Mouse (Mus musculus) spleen, adult 12 weeks (tissue): Measurements from ENCODE around the gene Ankrd36.
A peak's percentile ranks its signal among the peaks of the same experiment; 100 is the strongest.

ENCODE experiments used
- DNase-seq: peaks from one replicate; pipeline ENCODE4 v3.0.0; 2022; ENCODE audit warnings: low spot score

Ankrd36 gene

DNA sequence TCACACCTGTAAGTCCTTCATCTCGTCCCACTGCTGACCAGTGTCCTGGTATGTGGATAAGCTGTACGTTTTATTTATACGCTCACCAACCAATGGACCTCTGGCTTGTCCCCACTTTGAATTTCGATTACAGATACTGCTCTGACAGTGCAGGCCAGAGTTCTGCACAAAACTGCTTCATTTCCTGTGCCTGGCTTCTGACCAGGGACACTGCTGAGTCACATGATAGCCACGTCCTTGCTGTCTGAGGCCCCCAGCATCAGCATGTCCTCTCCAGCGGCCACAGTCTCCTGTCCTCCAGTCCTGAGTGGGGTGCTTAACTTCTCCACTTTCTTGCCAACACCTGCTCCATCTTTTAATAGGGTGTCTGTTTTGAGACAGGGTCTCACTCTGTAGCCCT is 113.1 kb downstream of the Ankrd36 start:
- DNase-seq, result no peak

DNA sequence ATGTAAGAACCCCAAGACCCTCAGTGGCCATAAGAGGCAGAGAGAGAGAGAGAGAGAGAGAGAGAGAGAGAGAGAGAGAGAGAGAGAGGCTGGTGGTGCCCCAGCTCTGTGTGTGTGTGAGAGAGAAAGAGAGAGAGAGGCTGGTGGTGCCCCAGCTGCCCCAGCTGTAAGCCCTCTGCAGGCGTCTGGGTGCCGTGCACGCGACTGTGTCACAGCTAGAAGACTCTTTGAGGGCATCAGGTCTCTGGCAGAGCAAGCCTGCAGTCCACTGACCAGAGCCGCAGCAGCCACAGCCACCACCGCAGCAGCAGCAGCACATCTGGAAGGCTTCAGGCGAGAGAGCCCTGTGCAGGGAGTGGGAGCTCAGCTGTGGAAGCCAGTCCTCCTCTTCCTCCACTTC is 114.8 kb downstream of the Ankrd36 start:
- no peak for DNase-seq

DNA sequence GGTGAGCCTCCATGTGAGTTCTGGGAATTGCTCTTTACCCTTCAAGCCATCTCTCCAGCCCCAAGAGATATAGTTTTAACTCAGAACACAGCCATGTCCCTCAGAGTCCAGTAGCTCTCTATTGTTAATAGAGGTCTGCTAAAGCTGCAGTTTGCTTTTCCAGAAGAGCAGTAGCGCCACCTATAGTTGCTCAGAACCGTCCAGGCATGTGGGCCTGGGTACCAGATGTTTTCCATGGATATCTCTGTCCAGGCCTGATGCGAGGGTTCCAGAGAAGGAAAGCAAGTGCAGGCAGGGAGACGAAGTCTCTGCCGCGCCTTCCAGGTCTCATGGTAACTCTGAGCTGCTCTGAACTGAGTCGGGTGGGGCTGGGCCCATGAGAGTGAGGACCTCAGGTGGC is 122.3 kb downstream of the Ankrd36 start:
- no peak for DNase-seq

DNA sequence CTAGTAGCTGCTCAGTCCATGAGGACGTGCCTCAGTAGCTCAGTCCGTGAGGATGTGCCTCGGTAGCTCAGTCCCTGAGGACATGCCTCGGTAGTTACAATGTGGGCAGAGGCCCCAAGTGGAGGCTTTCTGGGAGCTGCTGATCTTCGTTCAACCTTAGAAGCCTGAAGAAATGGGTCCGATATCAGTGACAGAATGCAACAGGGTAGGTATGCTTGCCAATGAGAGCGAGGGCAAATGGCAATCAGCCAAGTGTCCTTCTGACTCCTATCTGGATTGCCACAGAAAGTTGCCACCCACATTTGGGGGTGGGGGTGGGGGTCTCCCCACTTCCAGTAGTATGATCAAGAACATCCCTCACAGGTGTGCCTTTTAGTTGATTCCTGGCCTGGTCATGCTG is 131.3 kb downstream of the Ankrd36 start:
- DNase-seq, result no peak

DNA sequence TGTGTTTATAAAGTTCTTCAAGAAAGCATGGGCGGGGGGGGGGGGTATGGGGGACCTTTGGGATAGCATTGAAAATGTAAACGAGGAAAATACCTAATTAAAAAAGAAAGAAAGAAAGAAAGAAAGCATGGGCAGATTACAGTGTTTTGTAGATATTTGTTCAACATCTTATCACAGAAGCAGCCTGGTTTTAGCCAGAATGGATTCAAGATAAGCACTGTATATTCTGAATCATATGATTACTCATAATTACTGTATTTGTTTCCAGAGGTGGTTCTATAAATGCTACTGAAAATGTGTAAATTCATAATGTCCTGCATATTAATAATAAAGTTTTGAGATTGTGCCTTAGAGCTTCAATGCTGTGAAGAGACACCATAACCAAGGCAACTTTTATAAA is 131.8 kb downstream of the Ankrd36 start:
- no peak for DNase-seq

DNA sequence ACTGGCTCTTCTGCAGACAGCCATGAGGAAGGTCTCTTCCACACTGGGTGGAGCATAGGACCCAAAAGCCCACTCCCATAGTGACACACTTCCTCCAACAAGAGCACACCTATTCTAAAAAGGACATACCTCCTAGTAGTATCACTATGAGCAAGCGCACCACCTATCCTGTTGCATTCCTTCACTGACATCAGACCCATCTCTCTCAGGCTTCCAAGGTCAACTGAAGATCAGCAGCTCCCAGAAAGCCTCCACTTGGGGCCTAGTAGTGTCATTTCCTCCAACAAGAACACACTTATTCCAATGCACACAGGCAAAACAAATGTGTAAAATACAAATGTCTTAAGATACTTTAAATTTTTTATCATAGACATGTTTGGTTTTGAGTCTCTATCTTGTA is 132.3 kb downstream of the Ankrd36 start:
- DNase-seq, result no peak

DNA sequence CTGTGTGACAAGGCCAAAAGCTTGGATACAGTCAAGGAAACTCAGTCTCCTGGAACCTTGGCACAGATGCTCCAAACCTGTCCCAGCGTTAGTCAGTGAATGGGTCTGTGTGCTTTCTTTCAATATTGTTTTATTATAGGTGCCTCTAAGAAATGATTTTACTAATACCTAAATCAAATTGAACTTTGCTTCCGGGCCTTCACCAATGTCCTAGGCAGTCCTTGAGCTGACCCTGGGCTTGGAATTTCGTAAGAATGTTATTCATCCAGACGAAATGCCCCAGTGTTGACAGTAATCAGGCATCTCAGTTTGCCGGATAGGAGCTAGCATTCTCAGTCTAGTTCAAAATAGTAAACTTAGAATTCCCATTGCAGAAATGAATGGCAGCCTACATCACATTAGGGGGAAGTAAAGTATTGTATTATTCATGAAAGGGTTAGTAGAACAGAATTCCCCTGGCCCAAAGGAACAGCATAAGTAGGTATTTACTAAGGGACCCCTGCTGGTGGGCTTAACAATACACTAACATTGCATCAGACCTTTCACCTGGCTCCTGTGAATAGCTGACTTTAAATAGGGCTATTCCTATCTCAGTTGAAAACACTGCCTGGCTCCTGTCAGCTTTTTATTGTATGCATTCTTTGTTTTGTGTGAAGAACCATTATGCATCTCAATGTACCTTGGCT is 132.9 kb downstream of the Ankrd36 start:
- DNase-seq, result no peak

DNA sequence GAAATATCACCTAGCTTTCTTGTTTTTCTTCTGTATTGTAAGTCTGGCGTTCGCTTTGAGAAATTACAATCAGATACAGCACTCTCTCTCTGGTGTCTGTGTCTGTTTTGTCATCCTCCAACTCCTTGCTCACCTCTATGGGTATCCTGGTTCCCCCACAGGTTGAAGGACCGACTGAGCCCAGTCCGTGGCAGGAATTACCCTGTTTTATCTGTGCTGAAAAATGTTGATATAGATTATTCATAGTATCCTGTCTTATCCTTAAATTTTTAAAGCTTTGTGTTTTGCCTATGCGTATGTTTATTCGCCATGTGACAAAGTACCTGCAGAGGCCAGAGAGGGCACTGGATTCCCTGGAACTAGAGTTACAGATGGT is 133.5 kb downstream of the Ankrd36 start:
- DNase-seq, result no peak

DNA sequence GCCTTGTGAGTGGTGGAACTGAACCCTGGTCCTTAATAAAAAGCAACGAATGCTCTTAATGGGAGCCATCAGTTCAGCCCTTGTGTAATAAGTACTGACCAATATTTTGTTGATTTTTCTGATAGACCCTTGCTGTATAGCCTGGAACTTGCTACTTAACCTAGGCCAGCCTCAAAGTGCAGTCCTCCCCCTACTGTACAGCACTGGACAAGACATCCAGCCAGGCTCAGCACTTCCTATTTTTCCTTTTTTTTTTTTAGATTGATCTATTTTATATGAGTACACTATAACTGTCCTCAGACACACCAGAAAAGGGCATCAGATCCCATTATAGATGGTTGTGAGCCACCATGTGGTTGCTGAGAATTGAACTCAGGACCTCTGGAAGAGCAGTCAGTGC is 133.9 kb downstream of the Ankrd36 start:
- DNase-seq, result no peak

DNA sequence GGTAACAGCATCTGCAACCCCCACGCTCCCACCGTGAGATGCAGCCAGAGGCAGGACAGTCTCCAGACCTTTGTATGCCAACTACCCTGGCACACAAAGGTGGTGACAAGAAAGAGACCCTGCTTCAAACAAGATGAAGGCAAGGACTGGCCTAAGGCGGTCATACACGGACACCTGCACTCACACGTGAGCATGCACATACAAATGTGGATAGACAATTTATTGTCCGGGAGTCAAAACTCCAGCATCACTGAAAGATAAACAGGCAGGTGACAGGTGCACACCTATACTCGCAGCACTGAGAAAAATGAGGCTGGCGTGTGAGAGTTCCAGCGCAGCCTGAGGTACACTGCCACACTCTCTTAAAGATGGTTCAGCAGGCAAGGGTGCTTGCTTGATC is 136.5 kb downstream of the Ankrd36 start:
- no peak for DNase-seq

DNA sequence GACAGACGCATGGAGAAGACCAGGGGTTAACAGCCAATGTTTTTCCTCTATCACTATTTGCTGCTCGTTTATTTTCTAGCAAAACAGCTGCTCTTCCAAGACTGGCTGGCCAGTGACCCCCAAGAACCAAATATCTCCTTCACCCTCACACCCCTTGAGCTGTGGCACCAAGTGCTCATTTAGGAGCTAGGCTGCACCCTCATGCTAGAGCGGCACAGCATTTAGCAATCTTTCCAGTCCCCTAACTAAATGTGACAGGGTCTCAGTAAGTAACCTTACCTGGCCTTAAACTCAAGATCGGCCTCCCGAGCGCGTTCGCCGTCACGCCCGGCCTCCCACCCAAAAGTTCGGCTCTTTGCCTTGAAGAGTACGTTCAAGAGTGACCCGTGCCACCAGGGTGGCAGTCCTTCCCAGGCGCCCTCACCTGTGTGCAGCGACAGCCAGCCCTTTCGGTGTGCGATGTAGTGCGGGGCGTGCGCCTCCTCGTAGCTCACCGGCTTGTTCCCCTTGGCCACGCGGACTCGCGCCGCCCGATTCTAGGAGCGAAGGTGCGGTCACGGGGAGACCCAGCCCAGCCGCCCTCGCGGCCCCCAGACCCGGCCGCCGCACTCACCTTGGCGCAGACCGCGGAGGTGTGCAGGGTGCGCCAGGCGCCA is 137.5 kb downstream of the Ankrd36 start:
- DNase-seq, result peak; percentile 45

DNA sequence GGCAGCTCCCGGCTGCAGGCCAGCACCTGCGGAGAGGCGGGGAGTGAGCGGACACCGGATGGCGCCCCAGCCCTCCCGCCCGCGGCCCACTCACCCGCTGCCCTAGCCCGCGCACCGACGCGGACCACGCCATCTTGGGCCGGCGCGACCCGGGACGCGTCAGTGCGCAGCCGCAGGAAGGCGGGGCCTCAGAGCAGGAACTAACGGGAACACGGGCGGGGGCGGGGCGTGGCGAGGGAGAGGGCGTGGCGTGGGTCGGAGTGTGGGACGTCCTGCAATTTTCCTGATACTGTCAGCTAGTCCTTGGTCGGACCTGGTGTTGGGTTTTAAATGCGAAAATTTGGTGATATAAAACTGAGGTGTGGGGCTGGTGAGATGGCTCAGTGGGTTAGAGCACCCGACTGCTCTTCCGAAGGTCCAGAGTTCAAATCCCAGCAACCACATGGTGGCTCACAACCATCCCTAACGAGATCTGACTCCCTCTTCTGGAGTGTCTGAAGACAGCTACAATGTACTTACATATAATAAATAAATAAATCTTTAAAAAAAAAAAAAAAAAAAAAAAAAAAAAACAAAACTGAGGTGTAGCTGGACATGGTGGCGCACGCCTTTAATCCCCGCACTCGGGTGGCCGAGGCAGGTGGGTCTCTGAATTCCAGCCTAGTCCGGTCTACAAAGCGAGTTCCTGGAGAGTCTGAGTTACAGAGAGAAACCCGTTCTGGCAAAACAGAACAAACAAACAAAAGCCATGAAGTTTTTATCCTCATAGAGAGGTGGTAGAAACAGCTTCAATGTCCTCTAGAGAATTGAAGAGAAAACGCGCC is 138.3 kb downstream of the Ankrd36 start:
- peak; percentile 83 for DNase-seq

DNA sequence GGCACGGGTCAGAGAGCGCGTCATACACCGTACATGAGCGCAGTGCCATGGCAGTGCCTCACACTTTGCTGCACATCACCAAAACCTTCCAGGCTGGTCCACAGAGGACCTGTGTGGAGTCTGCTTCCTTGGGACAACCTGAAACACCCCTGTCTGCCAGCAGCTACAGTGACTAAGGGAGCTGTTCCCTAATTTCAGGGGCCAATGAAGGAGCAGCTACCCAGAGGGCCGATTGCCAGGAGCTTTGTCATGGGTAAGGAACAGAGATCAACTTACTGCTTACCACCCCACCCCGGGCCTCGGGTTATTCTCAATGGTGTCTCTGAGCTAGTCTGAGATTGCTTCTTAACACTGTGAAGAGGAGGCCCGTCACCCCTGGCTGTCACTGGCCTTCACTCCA is 145.7 kb downstream of the Ankrd36 start:
- DNase-seq, result no peak

DNA sequence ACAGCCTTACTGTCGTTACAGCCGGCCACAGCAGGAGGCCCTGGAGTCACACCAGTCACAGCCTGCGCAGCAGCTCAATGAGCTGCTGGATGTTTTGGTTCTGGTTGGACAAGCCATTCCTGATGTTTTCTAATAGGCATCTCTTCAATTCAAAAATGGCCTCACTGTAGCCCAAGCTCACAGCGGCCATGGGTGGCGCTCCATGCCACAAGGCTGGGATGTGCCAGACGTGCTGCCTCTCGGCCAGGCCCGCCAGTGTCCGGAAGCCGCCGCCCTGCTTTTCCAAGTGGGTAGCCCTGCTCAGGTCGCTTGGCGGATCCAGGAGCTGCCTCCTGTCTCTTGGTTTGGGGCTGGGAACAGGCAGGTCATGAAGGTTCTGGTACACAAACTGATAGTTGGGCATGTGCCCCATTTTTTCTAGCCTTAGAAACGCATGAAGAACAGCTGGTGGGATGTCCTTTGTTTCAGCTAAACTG is 146.2 kb downstream of the Ankrd36 start, which contains the start of gene Mrps24:
TSS of gene Mrps24 (minus strand) at position 51 of the 476 bp plus-strand sequence.
- DNase-seq, result no peak

DNA sequence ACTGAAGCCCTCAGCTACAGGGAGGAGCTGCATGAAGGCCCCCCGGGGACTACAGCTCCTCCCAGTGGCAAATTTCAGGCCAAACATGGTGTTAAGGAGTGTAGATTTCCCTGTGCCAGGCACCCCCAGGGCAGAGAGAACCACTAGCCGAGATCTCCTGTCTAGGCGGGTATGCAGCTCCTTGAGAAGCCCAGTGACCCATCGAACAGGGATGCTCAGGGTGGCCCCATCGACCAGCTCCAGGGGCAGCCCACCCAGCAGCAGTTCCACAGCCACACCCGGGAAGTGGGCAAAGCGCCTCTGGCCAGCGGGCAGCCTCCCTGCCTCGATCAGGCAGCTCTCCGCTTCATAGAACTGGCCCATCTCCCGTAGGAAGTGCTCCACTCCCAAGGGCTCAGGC is 146.8 kb downstream of the Ankrd36 start:
- no peak for DNase-seq

DNA sequence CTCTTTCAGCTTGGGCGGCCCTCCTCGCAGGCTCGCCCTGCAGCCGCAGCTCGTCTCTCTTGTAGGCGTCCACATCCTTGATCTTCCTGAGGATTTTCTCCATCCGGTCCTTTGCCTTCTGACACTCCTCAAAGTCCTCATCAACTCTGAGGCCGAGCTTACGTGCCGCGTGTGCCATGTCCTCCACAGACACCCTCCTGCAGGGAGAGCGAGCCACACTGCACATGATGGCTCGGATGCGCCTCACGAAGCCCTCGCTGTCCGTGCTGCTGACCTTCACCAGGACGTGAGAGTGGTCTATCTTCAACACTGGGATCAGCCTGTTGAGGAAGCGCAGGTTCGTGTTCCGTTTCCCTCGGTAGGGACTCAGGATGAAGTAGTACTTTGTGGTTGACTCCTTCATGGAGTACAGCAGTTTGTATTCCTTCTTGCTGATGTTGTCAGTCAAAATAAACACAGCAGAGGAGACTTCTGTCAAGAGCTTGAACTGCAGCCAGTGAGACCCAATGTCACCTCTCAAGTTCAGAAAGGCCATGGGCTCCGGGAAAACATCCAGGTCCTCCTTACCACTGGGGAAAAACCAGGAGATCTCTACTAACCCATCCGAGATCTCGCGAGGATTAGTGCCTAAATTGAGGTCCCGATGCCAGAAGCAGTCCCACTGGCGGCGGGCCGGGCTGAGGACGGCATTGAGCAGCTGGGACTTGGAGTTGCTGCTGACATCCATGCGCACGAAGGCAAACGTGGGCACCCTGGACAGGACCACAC is 147.6 kb downstream of the Ankrd36 start:
- no peak for DNase-seq

DNA sequence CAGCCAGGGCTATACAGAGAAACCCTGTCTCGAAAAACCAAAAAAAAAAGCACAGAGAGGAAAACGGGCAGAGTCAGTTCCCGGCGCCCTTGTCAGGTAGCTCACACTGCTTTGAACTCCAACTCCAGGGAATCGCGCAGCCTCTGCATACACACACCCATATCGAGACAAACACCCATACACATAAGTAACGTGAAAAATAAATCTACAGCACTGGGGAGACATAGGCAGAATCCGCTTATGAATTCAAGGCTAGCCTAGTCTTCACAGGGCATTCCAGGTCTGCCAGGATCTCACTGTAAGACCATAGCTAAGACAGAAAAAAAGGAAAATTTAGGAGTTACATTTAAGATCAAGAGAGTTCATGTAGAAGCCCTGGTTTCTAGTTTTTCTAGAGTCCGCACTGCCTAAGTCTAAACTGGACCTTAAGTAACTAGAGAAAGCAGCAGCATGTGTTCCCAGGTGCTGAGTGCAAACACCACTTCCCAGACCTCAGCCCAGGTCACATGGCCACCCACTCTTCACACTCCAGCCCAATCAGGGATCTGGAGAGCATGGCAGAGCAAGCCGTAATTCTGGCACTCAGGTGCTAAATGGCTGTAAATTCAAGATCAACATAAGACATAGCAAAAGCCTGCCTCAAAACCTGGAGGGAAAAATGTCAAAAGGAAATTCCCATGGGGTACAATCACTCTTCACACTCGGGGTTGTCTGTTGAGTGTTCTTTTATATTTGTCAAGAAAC is 149.3 kb downstream of the Ankrd36 start:
- DNase-seq, result no peak

DNA sequence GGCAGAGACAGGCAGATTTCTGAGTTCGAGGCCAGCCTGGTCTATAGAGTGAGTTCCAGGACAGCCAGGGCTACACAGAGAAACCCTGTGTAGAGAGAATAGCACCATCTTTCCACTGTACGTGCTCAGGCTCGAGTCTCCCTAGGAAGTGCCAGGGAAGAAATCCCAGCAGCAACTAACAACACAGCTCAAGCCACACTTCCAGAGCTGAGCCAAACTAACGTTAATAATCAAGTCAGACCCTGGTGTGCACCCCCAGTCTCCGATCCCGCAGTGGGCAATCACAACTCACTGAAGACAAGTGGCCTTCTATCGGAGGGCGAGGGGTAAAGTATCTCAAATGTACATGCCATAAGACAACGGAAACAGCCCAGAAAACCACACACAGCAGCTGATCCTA is 160.1 kb downstream of the Ankrd36 start:
- DNase-seq, result no peak

DNA sequence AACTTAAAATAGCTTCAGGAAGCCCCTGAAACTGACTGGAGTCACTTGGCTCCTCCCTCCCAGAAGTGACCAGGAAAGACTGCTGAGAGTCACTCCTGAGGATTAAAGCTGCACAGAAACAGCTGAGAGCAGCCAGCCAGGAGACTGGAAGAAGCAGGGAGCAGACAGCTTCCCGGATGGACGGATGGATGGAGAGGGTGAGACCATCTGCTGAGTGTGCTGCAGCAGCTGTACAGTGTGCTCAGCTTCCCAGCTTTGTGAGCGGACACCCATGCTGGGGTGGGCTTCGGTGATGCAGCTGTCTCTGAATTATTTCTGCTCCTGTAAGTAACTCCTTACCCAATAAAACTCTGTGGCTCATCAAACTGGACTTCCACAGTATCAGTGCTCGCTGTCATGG is 162.9 kb downstream of the Ankrd36 start:
- DNase-seq, result no peak

DNA sequence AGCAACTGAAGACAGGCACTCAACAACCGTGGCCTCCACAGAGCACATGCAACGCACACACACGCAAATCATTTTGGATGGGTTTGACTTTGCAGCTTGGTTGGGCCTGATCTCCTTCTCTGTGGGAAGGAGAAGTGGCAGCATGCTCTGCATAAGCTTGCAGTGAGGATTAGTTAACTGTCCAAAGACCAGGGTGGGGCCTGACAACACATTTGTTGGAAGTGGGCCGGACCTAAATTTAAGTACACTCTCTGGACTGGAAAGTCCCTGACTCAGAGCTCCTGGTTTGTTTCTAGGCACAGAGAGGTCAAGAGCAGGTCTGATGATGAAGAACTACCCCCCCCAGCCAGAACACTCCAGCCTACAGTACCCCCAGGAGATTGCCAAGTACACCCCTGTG is 164.8 kb downstream of the Ankrd36 start:
- DNase-seq, result no peak

DNA sequence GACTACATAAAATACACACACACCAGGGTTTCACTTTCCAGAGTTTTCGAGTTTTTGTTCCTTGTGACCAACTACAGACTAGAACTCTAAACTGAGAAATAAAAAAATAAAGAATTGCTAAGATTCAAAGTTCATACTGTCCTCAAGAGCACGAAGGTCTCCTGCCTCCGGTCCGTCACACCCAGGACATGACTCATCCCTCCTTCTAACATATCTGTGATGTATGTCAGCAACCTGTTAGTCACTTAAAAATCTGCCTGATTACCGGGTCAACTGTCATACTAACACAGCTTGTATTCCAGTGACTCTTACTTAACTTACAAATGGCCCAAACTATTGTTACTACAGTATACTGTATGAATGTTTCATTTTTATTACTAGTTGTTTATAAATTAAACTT is 167.7 kb downstream of the Ankrd36 start:
- no peak for DNase-seq
